Mouse (Mus musculus): ENCODE measurements around the gene Adck1. TPM values are rescaled to one million over a fixed set of nuclear protein-coding genes. Genes with fewer than 3 reads are reported as not detected.
"Not testable (repeated sequence)": the region's sequence is repeated elsewhere in the genome, so short reads cannot be mapped to it uniquely, and the experiment has no call there.

The Adck1 gene
- total and polyA plus RNA-seq, 2 experiments from 2014 or later: 22.1 to 30.3 TPM

- H3K4me3 ChIP-seq (ENCODE audit: low read depth, low read length): no peak overlapping the region
- TF ChIP-seq EP300 (IDR thresholded peaks at IDR 0.05; ENCODE audit: low read depth): no peak
- TF ChIP-seq CTCF (IDR thresholded peaks at IDR 0.05; ENCODE audit: low read depth): no peak
- ATAC-seq (ENCODE audit: insufficient read depth, low read depth) (no peak), DNase-seq (ENCODE audit: low spot score) (no peak)
- no peak overlapping the region for H3K9ac ChIP-seq (replicated peaks; ENCODE audit: low read depth, low read length)
- WGBS: 40% methylated on average over 3 of the region's 3 CpGs
- H3K27ac ChIP-seq (ENCODE audit: low read depth): no peak overlapping the region
- no peaks in the 10 kb centered on the region for H3K27me3 ChIP-seq (ENCODE audit: control insufficient read depth, insufficient read depth, low read length)
- no peaks in the 10 kb centered on the region for H3K9me3 ChIP-seq (replicated peaks; ENCODE audit: control insufficient read depth, low read length)
- H3K4me2 ChIP-seq (ENCODE audit: low read depth, low read length): no peak overlapping the region
- no peaks in the 10 kb centered on the region for H3K4me1 ChIP-seq (ENCODE audit: control insufficient read depth, insufficient read depth)
- H3K36me3 ChIP-seq (replicated peaks; ENCODE audit: control insufficient read depth, insufficient read depth, low read length): no peaks in the 10 kb centered on the region; the same call in 1 of the 2 replicates
Observed at GRCm38 (mm10) chr12:88467257-88467656, 106.9 kb downstream of the Adck1 start.

- Histone ChIP-seq H3K4me1 (ENCODE audit: control insufficient read depth, insufficient read depth) (no peaks in the 10 kb centered on the region), H3K9me3 (replicated peaks; ENCODE audit: control insufficient read depth, low read length) (no peaks in the 10 kb centered on the region), H3K9ac (replicated peaks; ENCODE audit: low read depth, low read length) (no peak overlapping the region), H3K27me3 (ENCODE audit: control insufficient read depth, insufficient read depth, low read length) (no peaks in the 10 kb centered on the region), H3K36me3 (replicated peaks; ENCODE audit: control insufficient read depth, insufficient read depth, low read length) (no peaks in the 10 kb centered on the region), H3K4me2 (ENCODE audit: low read depth, low read length) (no peak overlapping the region), H3K4me3 (ENCODE audit: low read depth, low read length) (no peak overlapping the region), H3K27ac (ENCODE audit: low read depth) (no peak overlapping the region)
- ATAC-seq (ENCODE audit: insufficient read depth, low read depth) (no peak), DNase-seq (ENCODE audit: low spot score) (no peak)
- TF ChIP-seq CTCF (IDR thresholded peaks at IDR 0.05; ENCODE audit: low read depth) (no peak), EP300 (IDR thresholded peaks at IDR 0.05; ENCODE audit: low read depth) (no peak)
- WGBS: 63% methylated on average over 5 of the region's 5 CpGs
Observed at GRCm38 (mm10) chr12:88467935-88468465, 107.6 kb downstream of the Adck1 start.

GRCm38 (mm10) chr12:88468691-88469090, 108.3 kb downstream of the Adck1 start:
- ATAC-seq (ENCODE audit: insufficient read depth, low read depth): no peak
- no peaks in the 10 kb centered on the region for H3K9me3 ChIP-seq (replicated peaks; ENCODE audit: control insufficient read depth, low read length)
- H3K4me2 ChIP-seq (ENCODE audit: low read depth, low read length): no peak overlapping the region
- no peaks in the 10 kb centered on the region for H3K36me3 ChIP-seq (replicated peaks; ENCODE audit: control insufficient read depth, insufficient read depth, low read length)
- H3K27ac ChIP-seq (ENCODE audit: low read depth): no peak overlapping the region
- 48% methylated on average over 6 of the region's 6 CpGs for WGBS
- no peak overlapping the region for H3K4me3 ChIP-seq (ENCODE audit: low read depth, low read length)
- H3K4me1 ChIP-seq (ENCODE audit: control insufficient read depth, insufficient read depth): no peaks in the 10 kb centered on the region
- no peaks in the 10 kb centered on the region for H3K27me3 ChIP-seq (ENCODE audit: control insufficient read depth, insufficient read depth, low read length)
- DNase-seq (ENCODE audit: low spot score): no peak
- no peak overlapping the region for H3K9ac ChIP-seq (replicated peaks; ENCODE audit: low read depth, low read length)
- TF ChIP-seq CTCF (IDR thresholded peaks at IDR 0.05; ENCODE audit: low read depth) (no peak), EP300 (IDR thresholded peaks at IDR 0.05; ENCODE audit: low read depth) (no peak)

GRCm38 (mm10) chr12:88471884-88472283, 111.5 kb downstream of the Adck1 start:
- not testable (repeated sequence) for ATAC-seq (ENCODE audit: insufficient read depth, low read depth); H3K27me3 ChIP-seq (ENCODE audit: control insufficient read depth, insufficient read depth, low read length); H3K9me3 ChIP-seq (replicated peaks; ENCODE audit: control insufficient read depth, low read length); DNase-seq (ENCODE audit: low spot score); H3K36me3 ChIP-seq (replicated peaks; ENCODE audit: control insufficient read depth, insufficient read depth, low read length); H3K4me3 ChIP-seq (ENCODE audit: low read depth, low read length); H3K4me1 ChIP-seq (ENCODE audit: control insufficient read depth, insufficient read depth); H3K27ac ChIP-seq (ENCODE audit: low read depth); H3K4me2 ChIP-seq (ENCODE audit: low read depth, low read length); H3K9ac ChIP-seq (replicated peaks; ENCODE audit: low read depth, low read length)
- WGBS: 65% methylated on average over 10 of the region's 10 CpGs

GRCm38 (mm10) chr12:88472832-88473231, 112.5 kb downstream of the Adck1 start:
- H3K36me3 ChIP-seq (replicated peaks; ENCODE audit: control insufficient read depth, insufficient read depth, low read length): no peaks in the 10 kb centered on the region
- TF ChIP-seq EP300 (IDR thresholded peaks at IDR 0.05; ENCODE audit: low read depth) (no peak), CTCF (IDR thresholded peaks at IDR 0.05; ENCODE audit: low read depth) (no peak)
- H3K27me3 ChIP-seq (ENCODE audit: control insufficient read depth, insufficient read depth, low read length): no peaks in the 10 kb centered on the region
- no peaks in the 10 kb centered on the region for H3K4me1 ChIP-seq (ENCODE audit: control insufficient read depth, insufficient read depth)
- no peak overlapping the region for H3K4me2 ChIP-seq (ENCODE audit: low read depth, low read length)
- 63% methylated on average over 3 of the region's 3 CpGs for WGBS
- DNase-seq (ENCODE audit: low spot score) (no peak), ATAC-seq (ENCODE audit: insufficient read depth, low read depth) (no peak)
- H3K9ac ChIP-seq (replicated peaks; ENCODE audit: low read depth, low read length): no peak overlapping the region
- no peak overlapping the region for H3K27ac ChIP-seq (ENCODE audit: low read depth)
- H3K9me3 ChIP-seq (replicated peaks; ENCODE audit: control insufficient read depth, low read length): no peaks in the 10 kb centered on the region
- H3K4me3 ChIP-seq (ENCODE audit: low read depth, low read length): no peak overlapping the region

GRCm38 (mm10) chr12:88473796-88474195, 113.4 kb downstream of the Adck1 start:
- Histone ChIP-seq H3K9me3 (replicated peaks; ENCODE audit: control insufficient read depth, low read length) (no peaks in the 10 kb centered on the region), H3K36me3 (replicated peaks; ENCODE audit: control insufficient read depth, insufficient read depth, low read length) (no peaks in the 10 kb centered on the region), H3K4me1 (ENCODE audit: control insufficient read depth, insufficient read depth) (no peaks in the 10 kb centered on the region), H3K4me2 (ENCODE audit: low read depth, low read length) (no peak overlapping the region), H3K9ac (replicated peaks; ENCODE audit: low read depth, low read length) (no peak overlapping the region), H3K27me3 (ENCODE audit: control insufficient read depth, insufficient read depth, low read length) (no peaks in the 10 kb centered on the region), H3K27ac (ENCODE audit: low read depth) (no peak overlapping the region), H3K4me3 (ENCODE audit: low read depth, low read length) (no peak overlapping the region)
- no peak for TF ChIP-seq CTCF (IDR thresholded peaks at IDR 0.05; ENCODE audit: low read depth)
- TF ChIP-seq EP300 (IDR thresholded peaks at IDR 0.05; ENCODE audit: low read depth): no peak
- WGBS: 79% methylated on average over 6 of the region's 6 CpGs
- ATAC-seq (ENCODE audit: insufficient read depth, low read depth) (no peak), DNase-seq (ENCODE audit: low spot score) (no peak)
